Mouse (Mus musculus): ENCODE results near the gene Mageb1. TPM values are rescaled to one million over a fixed set of nuclear protein-coding genes. Genes with fewer than 3 reads are reported as not detected.
"Not testable (repeated sequence)": the region's sequence is repeated elsewhere in the genome, so short reads cannot be mapped to it uniquely, and the experiment has no call there.

Mageb1 gene
- total RNA-seq (2014; rRNA removed), result not detected in 2 replicates
- polyA plus RNA-seq (2012; rRNA removed), result not detected in 2 replicates

DNA sequence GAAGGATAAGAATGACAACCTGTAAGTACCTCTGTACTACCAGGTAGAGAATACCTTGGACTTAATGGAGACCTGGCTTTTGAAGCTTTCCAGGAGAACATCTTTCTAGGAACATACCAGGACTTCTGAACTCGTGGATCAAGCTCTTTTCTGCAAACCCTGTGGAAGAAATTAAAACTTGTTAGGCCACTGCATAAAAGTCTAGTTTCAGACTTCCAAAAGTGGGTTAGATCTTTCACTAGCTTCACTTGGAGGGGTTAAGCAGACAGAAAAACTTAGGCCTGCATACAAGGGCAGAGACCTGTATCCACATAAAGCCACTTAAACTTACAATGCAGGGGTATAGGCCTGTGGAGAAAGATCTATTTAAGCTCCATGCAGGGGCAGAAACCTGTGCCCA is at the start of gene Mageb1:
Mageb1 (minus strand) TSS at position 101 of the 400 bp plus-strand sequence.
- 46% methylated on average over 1 of the region's 1 CpGs for WGBS
- not testable (repeated sequence) for H3K79me2 ChIP-seq (ENCODE audit: control insufficient read depth, insufficient read depth, low read length); H3K9ac ChIP-seq (ENCODE audit: low read depth, low read length); H3K4me1 ChIP-seq (ENCODE audit: control insufficient read depth, insufficient read depth, low read length); H3K4me3 ChIP-seq (ENCODE audit: insufficient read depth, low read depth, low read length); H3K27me3 ChIP-seq (ENCODE audit: control insufficient read depth, insufficient read depth, low read length); H3K27ac ChIP-seq (replicated peaks; ENCODE audit: insufficient read depth, low read depth, low read length); H3K36me3 ChIP-seq (ENCODE audit: control insufficient read depth, insufficient read depth, low read length); DNase-seq (ENCODE audit: extremely low read depth, low read depth, low spot score)

Other genes starting within 250 kb of the Mageb1 start
- gene Mageb5, start 233.3 kb downstream of the Mageb1 start, total RNA-seq (2014; rRNA removed), result not detected in 2 replicates
- gene Mageb5, start 233.3 kb downstream of the Mageb1 start, polyA plus RNA-seq (2012; rRNA removed), result not detected in 2 replicates

Measured in liver, adult 2 months (tissue).